Mouse (Mus musculus) adrenal gland, postnatal 10 days (tissue): ENCODE results near the gene Noxred1. TPM values are rescaled to one million over a fixed set of nuclear protein-coding genes. Genes with fewer than 3 reads are reported as not detected.
A peak's percentile ranks its signal among the peaks of the same experiment; 100 is the strongest.
"Not testable (repeated sequence)": the region's sequence is repeated elsewhere in the genome, so short reads cannot be mapped to it uniquely, and the experiment has no call there.

Experiments used
- DNase-seq: peaks from one replicate; pipeline ENCODE4 v3.0.0; 2021; ENCODE audit warnings: mixed read lengths
- microRNA-seq: library from miRNA; unstranded; fragments of <30 nt; microRNA quantifications from one replicate; pipeline ENCODE4 v1.2.0, GENCODE M21; 2021
- total RNA-seq, 2 experiments: library from RNA; stranded (reverse); gene quantifications; 2 replicates each; pipeline ENCODE4 v1.2.3; 2021

The Noxred1 gene
- total RNA-seq, 2 experiments from 2014 or later, result 0.42 to 0.55 TPM

GRCm38 (mm10) chr12:87229633-87230032, 8.9 kb downstream of the Noxred1 start:
- DNase-seq, result no peak

GRCm38 (mm10) chr12:87226801-87227200, 11.7 kb downstream of the Noxred1 start:
- DNase-seq, result no peak

- DNase-seq, result no peak
These were observed 13.6 kb downstream of the Noxred1 start for GRCm38 (mm10) chr12:87224950-87225349.

GRCm38 (mm10) chr12:87219362-87219761, 19.2 kb downstream of the Noxred1 start:
- DNase-seq, result no peak

GRCm38 (mm10) chr12:87217596-87217995, 20.9 kb downstream of the Noxred1 start:
- DNase-seq, result no peak

GRCm38 (mm10) chr12:87216053-87216452, 22.5 kb downstream of the Noxred1 start:
- no peak for DNase-seq

- DNase-seq, result no peak
These were observed 25.5 kb downstream of the Noxred1 start for GRCm38 (mm10) chr12:87212844-87213606.

GRCm38 (mm10) chr12:87205789-87206188, 32.7 kb downstream of the Noxred1 start:
- DNase-seq, result not testable (repeated sequence)

- DNase-seq, result no peak
These were observed 36.8 kb downstream of the Noxred1 start for GRCm38 (mm10) chr12:87201694-87202093.

GRCm38 (mm10) chr12:87199973-87200586, 38.5 kb downstream of the Noxred1 start, which contains the start of gene Tmed8:
Gene Tmed8, minus strand, starts transcription at chr12:87200454.
- peak; percentile 86 for DNase-seq

GRCm38 (mm10) chr12:87199206-87199972, 39.1 kb downstream of the Noxred1 start, which contains the start of gene Samd15:
Gene Samd15, plus strand, starts transcription at chr12:87199723.
- peak; percentile 66 for DNase-seq

GRCm38 (mm10) chr12:87198792-87199191, 39.7 kb downstream of the Noxred1 start:
- no peak for DNase-seq

- no peak for DNase-seq
These were observed 42.2 kb downstream of the Noxred1 start for GRCm38 (mm10) chr12:87196310-87196709.

- DNase-seq, result no peak
These were observed 43.5 kb downstream of the Noxred1 start for GRCm38 (mm10) chr12:87195069-87195468.

GRCm38 (mm10) chr12:87193008-87193407, 45.5 kb downstream of the Noxred1 start:
- DNase-seq, result no peak

- DNase-seq, result peak; percentile 58
These were observed 60.9 kb downstream of the Noxred1 start for GRCm38 (mm10) chr12:87177631-87178030.

- no peak for DNase-seq
These were observed 63.2 kb downstream of the Noxred1 start for GRCm38 (mm10) chr12:87175194-87175946.

Small RNA genes within 50 kb of the gene (microRNA-seq; reads per million reads assigned to microRNA genes)
- gene Gm47293, result not detected

Other genes with a start within 250 kb of the Noxred1 start
- gene Zdhhc22, start 248.3 kb downstream of the Noxred1 start, total RNA-seq, result under 1 TPM; 0.54 to 0.85 TPM
- 1 to 10 TPM in 1 of 2 experiments, under 1 TPM in 1; 0.93 to 1.2 TPM for gene Tmem63c, start 217.4 kb downstream of the Noxred1 start, total RNA-seq
- gene Ngb, start 136.2 kb downstream of the Noxred1 start, total RNA-seq, result 1 to 10 TPM in 1 of 2 experiments, under 1 TPM in 1; 0.87 to 2.0 TPM
- gene Gstz1, start 91.6 kb downstream of the Noxred1 start, total RNA-seq, result 100 to 1,000 TPM; 104 to 140 TPM
- gene Pomt2, start 90.8 kb downstream of the Noxred1 start, total RNA-seq, result 10 to 100 TPM; 11.5 to 14.1 TPM
- 1 to 10 TPM; 1.1 to 1.8 TPM for gene Samd15, start 39.0 kb downstream of the Noxred1 start, total RNA-seq
- 10 to 100 TPM; 17.5 to 19.3 TPM for gene Tmed8, start 38.3 kb downstream of the Noxred1 start, total RNA-seq
- 10 to 100 TPM; 34.2 to 40.2 TPM for gene Vipas39, start 27.5 kb upstream of the Noxred1 start, total RNA-seq
- 100 to 1,000 TPM; 117 TPM for gene Ahsa1, start 27.7 kb upstream of the Noxred1 start, total RNA-seq
- under 1 TPM; 0.18 to 0.55 TPM for gene Ism2, start 61.0 kb upstream of the Noxred1 start, total RNA-seq
- 100 to 1,000 TPM; 135 to 149 TPM for gene Sptlc2, start 149.6 kb upstream of the Noxred1 start, total RNA-seq
- gene Slirp, start 205.2 kb upstream of the Noxred1 start, total RNA-seq, result 100 to 1,000 TPM; 186 to 195 TPM
- gene Alkbh1, start 205.3 kb upstream of the Noxred1 start, total RNA-seq, result 10 to 100 TPM; 23.9 to 24.3 TPM
- 10 to 100 TPM; 58.2 to 61.2 TPM for gene Snw1, start 233.5 kb upstream of the Noxred1 start, total RNA-seq